Comparison of ENCODE assay signal across 9 mouse cellular contexts in genomic region chr5:135369196-135369595, GRCm38 (mm10). TPM values are rescaled to one million over a fixed set of nuclear protein-coding genes. Genes with fewer than 3 reads are reported as not detected.
DNase-seq lines count a peak whose midpoint lies in the region; ATAC-seq and TF ChIP-seq lines count a peak whose summit lies in the region.
"Not testable (repeated sequence)": the region's sequence is repeated elsewhere in the genome, so short reads cannot be mapped to it uniquely, and the experiment has no call there.
"Had no signal": no experiment of that assay in that cellular context is flagged by ENCODE, and none has a peak within 500 bp of the region (broad histone marks: within the 10 kb centered on the region; RNA-seq: fewer than 3 reads in every experiment).

No protein-coding gene starts in this region.

- not testable (repeated sequence) for TF ChIP-seq CTCF in gastrocnemius, adult 2 months (IDR thresholded peaks at IDR 0.05)

- H3K9me3 ChIP-seq in embryonic facial prominence, embryonic 11.5 days (replicated peaks; ENCODE audit: control insufficient read depth, low read length); hindbrain, embryonic 15.5 days; limb, embryonic 11.5 days (ENCODE audit: control insufficient read depth, low read length); lung, embryonic 16.5 days (ENCODE audit: control insufficient read depth, low read length); neural tube, embryonic 12.5 days: not testable (repeated sequence)

- H3K4me2 ChIP-seq in embryonic facial prominence, embryonic 11.5 days (ENCODE audit: low read depth, low read length) = peak overlapping the region; percentile 85
- peak overlapping the region; percentile 89 for H3K4me2 ChIP-seq in hindbrain, embryonic 15.5 days
- H3K4me2 ChIP-seq in limb, embryonic 11.5 days (ENCODE audit: low read depth, severe bottlenecking) = peak overlapping the region; percentile 82
- H3K4me2 ChIP-seq in lung, embryonic 16.5 days (ENCODE audit: low read depth, low read length) = peak overlapping the region; percentile 54
- H3K4me2 ChIP-seq in neural tube, embryonic 12.5 days (replicated peaks) = peak overlapping the region; percentile 96

- H3K4me1 ChIP-seq in embryonic facial prominence, embryonic 11.5 days (ENCODE audit: control insufficient read depth, insufficient read depth, low read length); limb, embryonic 11.5 days (ENCODE audit: control insufficient read depth, insufficient read depth, low read length); lung, embryonic 16.5 days (replicated peaks; ENCODE audit: control insufficient read depth, insufficient read depth, low read length); neural tube, embryonic 12.5 days: not testable (repeated sequence)
- H3K4me1 ChIP-seq in hindbrain, embryonic 15.5 days (replicated peaks) = peaks cover 18% of the 10 kb centered on the region

- not testable (repeated sequence) for H3K27me3 ChIP-seq in embryonic facial prominence, embryonic 11.5 days (ENCODE audit: control insufficient read depth, insufficient read depth, low read length); hindbrain, embryonic 15.5 days; limb, embryonic 11.5 days (ENCODE audit: control insufficient read depth, insufficient read depth, low read length); lung, embryonic 16.5 days (ENCODE audit: control insufficient read depth, insufficient read depth, low read depth, low read length); neural tube, embryonic 12.5 days (replicated peaks)

- WGBS in embryonic facial prominence, embryonic 11.5 days = 63% methylated on average over 9 of the region's 9 CpGs
- 66% methylated on average over 9 of the region's 9 CpGs for WGBS in hindbrain, embryonic 15.5 days
- 54% methylated on average over 9 of the region's 9 CpGs for WGBS in limb, embryonic 11.5 days
- 51% methylated on average over 9 of the region's 9 CpGs for WGBS in lung, embryonic 16.5 days
- WGBS in neural tube, embryonic 12.5 days = 56% methylated on average over 9 of the region's 9 CpGs

- H3K4me3 ChIP-seq in embryonic facial prominence, embryonic 11.5 days (ENCODE audit: low read depth, low read length) = peak overlapping the region; percentile 76
- peak overlapping the region; percentile 98 for H3K4me3 ChIP-seq in gastrocnemius, adult 2 months
- H3K4me3 ChIP-seq in hindbrain, embryonic 15.5 days = peak overlapping the region; percentile 97
- peak overlapping the region; percentile 64 for H3K4me3 ChIP-seq in limb, embryonic 11.5 days (ENCODE audit: low read depth, low read length)
- H3K4me3 ChIP-seq in lung, embryonic 16.5 days (ENCODE audit: low read length) = peak overlapping the region; percentile 97
- peak overlapping the region; percentile 91 for H3K4me3 ChIP-seq in neural tube, embryonic 12.5 days

- peak; percentile 61 for DNase-seq in ES-CJ7 (ENCODE audit: low read depth, low spot score)
- DNase-seq in embryonic facial prominence, embryonic 11.5 days (ENCODE audit: low spot score); gastrocnemius, adult 2 months; limb, embryonic 11.5 days (ENCODE audit: low spot score): not testable (repeated sequence)

- H3K36me3 ChIP-seq in embryonic facial prominence, embryonic 11.5 days (replicated peaks; ENCODE audit: control insufficient read depth, insufficient read depth, low read depth, low read length) = peaks cover 11% of the 10 kb centered on the region
- H3K36me3 ChIP-seq in hindbrain, embryonic 15.5 days = peaks cover 27% of the 10 kb centered on the region
- H3K36me3 ChIP-seq in limb, embryonic 11.5 days (ENCODE audit: control insufficient read depth, insufficient read depth, low read length) = peaks cover 11% of the 10 kb centered on the region; the same call in 1 of the 2 replicates
- peaks cover 15% of the 10 kb centered on the region for H3K36me3 ChIP-seq in lung, embryonic 16.5 days (ENCODE audit: control insufficient read depth, insufficient read depth, low read length)
- H3K36me3 ChIP-seq in neural tube, embryonic 12.5 days = peaks cover 24% of the 10 kb centered on the region

- not testable (repeated sequence) for H3K9ac ChIP-seq in embryonic facial prominence, embryonic 11.5 days (replicated peaks; ENCODE audit: low read length)
- peak overlapping the region; percentile 79 for H3K9ac ChIP-seq in hindbrain, embryonic 15.5 days
- H3K9ac ChIP-seq in limb, embryonic 11.5 days (ENCODE audit: low read length) = peak overlapping the region; percentile 63
- peak overlapping the region; percentile 94 for H3K9ac ChIP-seq in lung, embryonic 16.5 days (ENCODE audit: low read length)
- H3K9ac ChIP-seq in neural tube, embryonic 12.5 days = peak overlapping the region; percentile 89; the same call in 1 of the 2 replicates

- intact Hi-C loops in gastrocnemius, adult 2 months (cut with DNase I) = loop anchor here (10.0 kb wide), 1 partner anchor 134 kb away; no protein-coding TSS in a partner anchor

- not testable (repeated sequence) for H3K27ac ChIP-seq in embryonic facial prominence, embryonic 11.5 days (replicated peaks; ENCODE audit: low read depth, low read length); limb, embryonic 11.5 days (replicated peaks; ENCODE audit: low read depth, low read length); neural tube, embryonic 12.5 days
- H3K27ac ChIP-seq in gastrocnemius, adult 2 months = peak overlapping the region; percentile 91
- H3K27ac ChIP-seq in hindbrain, embryonic 15.5 days (replicated peaks) = peak overlapping the region; percentile 84; the same call in 1 of the 2 replicates
- peak overlapping the region; percentile 89 for H3K27ac ChIP-seq in lung, embryonic 16.5 days (ENCODE audit: low read length)

- not testable (repeated sequence) for ATAC-seq in embryonic facial prominence, embryonic 11.5 days (replicated peaks; ENCODE audit: insufficient number of reproducible peaks, low FRiP score, low TSS enrichment, low read depth); hindbrain, embryonic 15.5 days (ENCODE audit: low FRiP score, low read depth); limb, embryonic 11.5 days (ENCODE audit: insufficient number of reproducible peaks, low FRiP score, low TSS enrichment, low read depth); lung, embryonic 16.5 days (ENCODE audit: low read depth); neural tube, embryonic 12.5 days (ENCODE audit: low FRiP score, low read depth)

RNA-seq across cellular contexts. Expression of gene Nsun5, which starts 0.6 kb away (rescaled TPM):
- 30.9 and 32.6 TPM in 2 replicates for polyA plus RNA-seq in embryonic facial prominence, embryonic 11.5 days (2014; fragmentation: Nextera tagmentation; extraction: Ambion mirVana)
- total RNA-seq in gastrocnemius, adult 2 months (2021) = 1 to 10 TPM; 7.8 to 9.2 TPM
- polyA plus RNA-seq in hindbrain, embryonic 15.5 days (2015; fragmentation: Nextera tagmentation; extraction: Ambion mirVana) = 31.3 and 34.3 TPM in 2 replicates
- polyA plus RNA-seq in limb, embryonic 11.5 days (2014; fragmentation: Nextera tagmentation; extraction: Ambion mirVana) = 31.5 and 36.1 TPM in 2 replicates
- 32.1 and 34.3 TPM in 2 replicates for polyA plus RNA-seq in lung, embryonic 16.5 days (2015; fragmentation: Nextera tagmentation; extraction: Ambion mirVana)
- polyA plus RNA-seq in neural tube, embryonic 12.5 days (2016; fragmentation: Nextera tagmentation; extraction: Ambion mirVana) = 34.5 and 36.3 TPM in 2 replicates

RNA-seq across cellular contexts. Expression of gene Trim50, which starts 16.1 kb away (rescaled TPM):
- not detected in 2 replicates for polyA plus RNA-seq in embryonic facial prominence, embryonic 11.5 days (2014; fragmentation: Nextera tagmentation; extraction: Ambion mirVana)
- total RNA-seq in gastrocnemius, adult 2 months (2021) = not detected
- polyA plus RNA-seq in hindbrain, embryonic 15.5 days (2015; fragmentation: Nextera tagmentation; extraction: Ambion mirVana) = not detected in 2 replicates
- polyA plus RNA-seq in limb, embryonic 11.5 days (2014; fragmentation: Nextera tagmentation; extraction: Ambion mirVana) = not detected in 2 replicates
- not detected in 2 replicates for polyA plus RNA-seq in lung, embryonic 16.5 days (2015; fragmentation: Nextera tagmentation; extraction: Ambion mirVana)
- not detected in 2 replicates for polyA plus RNA-seq in neural tube, embryonic 12.5 days (2016; fragmentation: Nextera tagmentation; extraction: Ambion mirVana)
- total RNA-seq: layer of hippocampus, postnatal 36 days had no signal
- polyA plus RNA-seq: frontal cortex, adult 2 months had no signal

RNA-seq across cellular contexts. Expression of gene Fkbp6, which starts 19.4 kb away (rescaled TPM):
- polyA plus RNA-seq in embryonic facial prominence, embryonic 11.5 days (2014; fragmentation: Nextera tagmentation; extraction: Ambion mirVana) = not detected in 2 replicates
- not detected for total RNA-seq in gastrocnemius, adult 2 months (2021)
- polyA plus RNA-seq in hindbrain, embryonic 15.5 days (2015; fragmentation: Nextera tagmentation; extraction: Ambion mirVana) = 0.30 and 0.39 TPM in 2 replicates
- polyA plus RNA-seq in limb, embryonic 11.5 days (2014; fragmentation: Nextera tagmentation; extraction: Ambion mirVana) = 0.12 and 0.20 TPM in 2 replicates
- polyA plus RNA-seq in lung, embryonic 16.5 days (2015; fragmentation: Nextera tagmentation; extraction: Ambion mirVana) = not detected in 2 replicates
- polyA plus RNA-seq in neural tube, embryonic 12.5 days (2016; fragmentation: Nextera tagmentation; extraction: Ambion mirVana) = 0.32 TPM in 1 of 2 replicates, not detected in the other
- total RNA-seq: layer of hippocampus, postnatal 36 days had no signal

RNA-seq across cellular contexts. Expression of gene Pom121, which starts 25.1 kb away (rescaled TPM):
- polyA plus RNA-seq in embryonic facial prominence, embryonic 11.5 days (2014; fragmentation: Nextera tagmentation; extraction: Ambion mirVana) = 14.6 and 15.3 TPM in 2 replicates
- 10 to 100 TPM; 11.0 to 12.3 TPM for total RNA-seq in gastrocnemius, adult 2 months (2021)
- polyA plus RNA-seq in hindbrain, embryonic 15.5 days (2015; fragmentation: Nextera tagmentation; extraction: Ambion mirVana) = 11.1 and 11.5 TPM in 2 replicates
- polyA plus RNA-seq in limb, embryonic 11.5 days (2014; fragmentation: Nextera tagmentation; extraction: Ambion mirVana) = 21.4 and 21.8 TPM in 2 replicates
- 9.4 and 9.7 TPM in 2 replicates for polyA plus RNA-seq in lung, embryonic 16.5 days (2015; fragmentation: Nextera tagmentation; extraction: Ambion mirVana)
- polyA plus RNA-seq in neural tube, embryonic 12.5 days (2016; fragmentation: Nextera tagmentation; extraction: Ambion mirVana) = 16.5 and 17.0 TPM in 2 replicates
